Mouse (Mus musculus): ENCODE data around the gene Tln2.

DNA sequence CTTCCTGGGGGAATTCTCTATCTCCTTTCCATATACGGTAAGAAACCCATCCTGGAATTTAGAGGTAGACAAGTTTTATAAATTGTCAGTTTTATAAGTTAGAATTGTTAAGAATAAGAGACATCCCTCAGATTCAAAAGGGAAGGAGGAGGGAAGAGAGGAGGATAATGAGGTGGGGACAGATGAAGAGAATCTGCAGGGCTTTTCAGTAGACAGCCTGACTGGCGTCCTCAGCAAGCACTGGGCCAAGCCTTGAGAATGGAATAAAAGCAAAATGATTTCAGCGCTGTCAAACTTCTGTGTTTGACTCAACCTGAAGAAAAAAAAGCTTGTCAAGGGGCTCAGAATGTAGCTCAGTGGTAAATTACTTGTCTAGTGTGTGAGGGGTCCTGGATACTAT, 272.7 kb downstream of the Tln2 start:
- TF ChIP-seq GATA1 (IDR thresholded peaks at IDR 0.05; ENCODE audit: low read length) (no peak), TAL1 (IDR thresholded peaks at IDR 0.05; ENCODE audit: low read length) (no peak)
